Mouse (Mus musculus) limb, embryonic 14.5 days (tissue): Measurements from ENCODE around the gene Ankrd44. TPM values are rescaled to one million over a fixed set of nuclear protein-coding genes. Genes with fewer than 3 reads are reported as not detected.

Source experiments
- ATAC-seq: fragments of 200-750 bp; cut with Nextera tagmentation; 2 replicates; pipeline ENCODE4 v1.8.0; 2017; ENCODE audit warnings: low read depth, moderate number of reproducible peaks, moderate TSS enrichment; ENCODE audit not compliant: low FRiP score
- DNase-seq: peaks from one replicate; pipeline ENCODE4 v3.0.0-alpha.2; 2015; ENCODE audit warnings: low spot score
- H3K27ac ChIP-seq: fragments of 300-500 bp; sonication (generic); replicated peaks from 2 replicates; pipeline ENCODE4 v1.5.1; 2014; ENCODE audit warnings: low read depth, mild to moderate bottlenecking, low read length, moderate library complexity, mixed read lengths
- H3K27me3 ChIP-seq: fragments of 300-500 bp; sonication (generic); 2 replicates; pipeline ENCODE4 v1.6.1; 2014; ENCODE audit warnings: low read length, mixed read lengths; ENCODE audit not compliant: control insufficient read depth, insufficient read depth
- H3K36me3 ChIP-seq: fragments of 300-500 bp; sonication (generic); 2 replicates; pipeline ENCODE4 v1.6.1; 2014; ENCODE audit warnings: mild to moderate bottlenecking, low read length, moderate library complexity, mixed read lengths; ENCODE audit not compliant: control insufficient read depth, insufficient read depth
- H3K4me1 ChIP-seq: fragments of 300-500 bp; sonication (generic); 2 replicates; pipeline ENCODE4 v1.6.1; 2014; ENCODE audit warnings: antibody characterized with exemption, low read length, mixed read lengths; ENCODE audit not compliant: control insufficient read depth, insufficient read depth
- H3K4me2 ChIP-seq: fragments of 300-500 bp; sonication (generic); replicated peaks from 2 replicates; pipeline ENCODE4 v1.6.1; 2014; ENCODE audit warnings: low read depth, mild to moderate bottlenecking, low read length, moderate library complexity; ENCODE audit not compliant: severe bottlenecking
- H3K4me3 ChIP-seq: fragments of 300-500 bp; sonication (generic); replicated peaks from 2 replicates; pipeline ENCODE4 v1.5.1; 2014; ENCODE audit warnings: low read length
- H3K9ac ChIP-seq: fragments of 300-500 bp; sonication (generic); 2 replicates; pipeline ENCODE4 v1.6.1; 2014; ENCODE audit warnings: mild to moderate bottlenecking, low read depth, low read length, moderate library complexity; ENCODE audit not compliant: severe bottlenecking
- H3K9me3 ChIP-seq: fragments of 300-500 bp; sonication (generic); 2 replicates; pipeline ENCODE4 v1.6.1; 2016; ENCODE audit warnings: low read length; ENCODE audit not compliant: control insufficient read depth
- POLR2A ChIP-seq: fragments of 200-500 bp; IDR thresholded peaks from 2 replicates; pipeline ENCODE4 v1.8.0; 2012; ENCODE audit warnings: inconsistent platforms, mild to moderate bottlenecking, moderate library complexity, borderline replicate concordance; ENCODE audit not compliant: insufficient read depth, insufficient read length; ENCODE audit errors: extremely low read depth
- WGBS: fragments of 180-500 bp; shearing (Covaris S2); extraction: QIAGEN DNeasy Blood & Tissue Kit; methylation state at CpG from one replicate; pipeline ENCODE4 v1.1.7; 2014; 5-methylcytosine and 5-hydroxymethylcytosine counted together
- microRNA-seq: library from miRNA; unstranded; fragments of <30 nt; microRNA quantifications from one replicate; pipeline ENCODE4, GENCODE M21; 2016
- polyA plus RNA-seq, 2 experiments: library from polyadenylated mRNA; depleted of rRNA in 1 of 2; stranded (reverse) in 1 of 2; unstranded in 1 of 2; fragments of >200 nt; fragmentation: Nextera tagmentation in 1 of 2; extraction: Ambion mirVana in 1 of 2; gene quantifications; 2 replicates each; pipeline versions ENCODE4 v1.2.1 to v1.2.3; 2012 to 2014

The Ankrd44 gene
- polyA plus RNA-seq, 2 experiments = 23.5 to 38.8 TPM

GRCm38 (mm10) chr1:54606936-54607335 lies 319.3 kb downstream of the Ankrd44 start:
- DNase-seq (no peak), ATAC-seq (no peak)
- Histone ChIP-seq H3K27me3 (no peaks in the 10 kb centered on the region), H3K4me2 (no peak overlapping the region), H3K4me1 (no peaks in the 10 kb centered on the region), H3K9ac (no peak overlapping the region), H3K36me3 (no peaks in the 10 kb centered on the region), H3K4me3 (no peak overlapping the region), H3K27ac (no peak overlapping the region), H3K9me3 (no peaks in the 10 kb centered on the region)
- WGBS = 74% methylated on average over 1 of the region's 1 CpGs
- TF ChIP-seq POLR2A = no peak

- no peak for TF ChIP-seq POLR2A
- DNase-seq (no peak), ATAC-seq (no peak)
- no peaks in the 10 kb centered on the region for H3K9me3 ChIP-seq
- H3K4me2 ChIP-seq = no peak overlapping the region
- H3K4me1 ChIP-seq = no peaks in the 10 kb centered on the region
- H3K4me3 ChIP-seq = no peak overlapping the region
- WGBS = 94% methylated on average over 9 of the region's 9 CpGs
- no peak overlapping the region for H3K9ac ChIP-seq
- H3K36me3 ChIP-seq = no peaks in the 10 kb centered on the region
- H3K27ac ChIP-seq = no peak overlapping the region
- no peaks in the 10 kb centered on the region for H3K27me3 ChIP-seq
These were observed 324.5 kb downstream of the Ankrd44 start for GRCm38 (mm10) chr1:54601692-54602091.

- no peak overlapping the region for H3K27ac ChIP-seq
- no peak overlapping the region for H3K4me3 ChIP-seq
- H3K9me3 ChIP-seq = no peaks in the 10 kb centered on the region
- H3K9ac ChIP-seq = no peak overlapping the region
- ATAC-seq (no peak), DNase-seq (no peak)
- no peaks in the 10 kb centered on the region for H3K27me3 ChIP-seq
- H3K36me3 ChIP-seq = no peaks in the 10 kb centered on the region
- TF ChIP-seq POLR2A = no peak
- H3K4me1 ChIP-seq = no peaks in the 10 kb centered on the region
- 61% methylated on average over 1 of the region's 1 CpGs for WGBS
- no peak overlapping the region for H3K4me2 ChIP-seq
These were observed 325.9 kb downstream of the Ankrd44 start for GRCm38 (mm10) chr1:54600275-54600674.

- Histone ChIP-seq H3K4me2 (no peak overlapping the region), H3K36me3 (no peaks in the 10 kb centered on the region), H3K4me3 (no peak overlapping the region), H3K4me1 (no peaks in the 10 kb centered on the region), H3K27me3 (no peaks in the 10 kb centered on the region), H3K9me3 (no peaks in the 10 kb centered on the region), H3K27ac (no peak overlapping the region), H3K9ac (no peak overlapping the region)
- ATAC-seq (no peak), DNase-seq (no peak)
- no peak for TF ChIP-seq POLR2A
- 83% methylated on average over 4 of the region's 4 CpGs for WGBS
These were observed 328.5 kb downstream of the Ankrd44 start for GRCm38 (mm10) chr1:54597594-54598217.

- Histone ChIP-seq H3K27me3 (no peaks in the 10 kb centered on the region), H3K4me3 (no peak overlapping the region), H3K4me1 (no peaks in the 10 kb centered on the region), H3K9ac (no peak overlapping the region), H3K4me2 (no peak overlapping the region), H3K27ac (no peak overlapping the region), H3K9me3 (no peaks in the 10 kb centered on the region), H3K36me3 (no peaks in the 10 kb centered on the region)
- no peak for DNase-seq
- 85% methylated on average over 2 of the region's 2 CpGs for WGBS
- no peak for TF ChIP-seq POLR2A
- no peak for ATAC-seq
These were observed 330.0 kb downstream of the Ankrd44 start for GRCm38 (mm10) chr1:54596151-54596550.

Small RNA genes within 50 kb of the gene (microRNA-seq; reads per million reads assigned to microRNA genes)
- not detected for gene Gm24053

Other genes with a start within 250 kb of the Ankrd44 start
- 181 and 211 TPM in 2 replicates for gene Sf3b1, start 101.1 kb upstream of the Ankrd44 start, polyA plus RNA-seq (2012; rRNA removed)
- 313 and 324 TPM in 2 replicates for gene Sf3b1, start 101.1 kb upstream of the Ankrd44 start, polyA plus RNA-seq (2014; fragmentation: Nextera tagmentation; extraction: Ambion mirVana)
- 12.2 and 13.0 TPM in 2 replicates for gene Coq10b, start 126.4 kb upstream of the Ankrd44 start, polyA plus RNA-seq (2012; rRNA removed)
- gene Coq10b, start 126.4 kb upstream of the Ankrd44 start, polyA plus RNA-seq (2014; fragmentation: Nextera tagmentation; extraction: Ambion mirVana) = 19.1 and 21.2 TPM in 2 replicates
- 170 and 288 TPM in 2 replicates for gene Hspe1, start 161.7 kb upstream of the Ankrd44 start, polyA plus RNA-seq (2012; rRNA removed)
- gene Hspe1, start 161.7 kb upstream of the Ankrd44 start, polyA plus RNA-seq (2014; fragmentation: Nextera tagmentation; extraction: Ambion mirVana) = 345 and 381 TPM in 2 replicates
- gene Hspd1, start 161.9 kb upstream of the Ankrd44 start, polyA plus RNA-seq (2012; rRNA removed) = 98.9 and 161 TPM in 2 replicates
- gene Hspd1, start 161.9 kb upstream of the Ankrd44 start, polyA plus RNA-seq (2014; fragmentation: Nextera tagmentation; extraction: Ambion mirVana) = 231 and 252 TPM in 2 replicates
- 37.0 and 43.4 TPM in 2 replicates for gene Mob4, start 204.8 kb upstream of the Ankrd44 start, polyA plus RNA-seq (2012; rRNA removed)
- 120 and 129 TPM in 2 replicates for gene Mob4, start 204.8 kb upstream of the Ankrd44 start, polyA plus RNA-seq (2014; fragmentation: Nextera tagmentation; extraction: Ambion mirVana)